Mouse (Mus musculus) CH12.LX (cell line): ENCODE measurements around the gene Fbxl18. TPM values are rescaled to one million over a fixed set of nuclear protein-coding genes. Genes with fewer than 3 reads are reported as not detected.

ENCODE experiments used
- DNase-seq: peaks from one replicate; pipeline ENCODE4 v3.0.0-alpha.2; 2013; ENCODE audit errors: extremely low read depth
- H3K27ac ChIP-seq: 2 replicates; pipeline ENCODE4 v1.5.1; 2012; ENCODE audit warnings: low read depth, mild to moderate bottlenecking, control low read depth, moderate library complexity; ENCODE audit not compliant: insufficient read depth
- H3K27me3 ChIP-seq: replicated peaks from 2 replicates; pipeline ENCODE3; 2012; ENCODE audit warnings: inconsistent platforms
- H3K36me3 ChIP-seq, 2 experiments: replicated peaks in 1 of 2; 2 replicates each; pipeline versions ENCODE3 to v1.6.1; 2012; ENCODE audit warnings: inconsistent platforms in 1 of 2, low read length in 1 of 2, mild to moderate bottlenecking in 1 of 2, mixed read lengths in 1 of 2, moderate library complexity in 1 of 2; ENCODE audit not compliant: control insufficient read depth in 1 of 2, insufficient read depth in 1 of 2
- H3K4me1 ChIP-seq, 2 experiments: 2 replicates each; pipeline ENCODE4 v1.6.1; 2012; ENCODE audit warnings: inconsistent platforms in 1 of 2, moderate library complexity in 1 of 2; ENCODE audit not compliant: insufficient read depth in 2 of 2, control insufficient read depth in 1 of 2
- H3K4me2 ChIP-seq: 2 replicates; pipeline ENCODE4 v1.6.1; 2012; ENCODE audit warnings: low read depth, mild to moderate bottlenecking, control low read depth; ENCODE audit not compliant: poor library complexity, insufficient read depth, severe bottlenecking
- H3K4me3 ChIP-seq, 3 experiments: fragments of 150-350 bp in 1 of 3; sonication (generic) in 1 of 3; replicated peaks in 1 of 3; 2 replicates each; pipeline versions ENCODE3 to v1.5.1; 2011 to 2012; ENCODE audit warnings: low read depth in 2 of 3, low read length in 2 of 3, mild to moderate bottlenecking in 2 of 3, moderate library complexity in 2 of 3, control low read depth in 1 of 3, improper control_type of control experiment in 1 of 3, inconsistent platforms in 1 of 3, mixed read lengths in 1 of 3; ENCODE audit not compliant: poor library complexity in 1 of 3
- H3K79me2 ChIP-seq: replicated peaks from 2 replicates; pipeline ENCODE4 v1.6.1; 2012; ENCODE audit warnings: mild to moderate bottlenecking, moderate library complexity; ENCODE audit not compliant: control insufficient read depth, poor library complexity, insufficient read depth, severe bottlenecking; ENCODE audit errors: extremely low read depth
- H3K9ac ChIP-seq: 2 replicates; pipeline ENCODE4 v1.6.1; 2012; ENCODE audit warnings: low read depth, mild to moderate bottlenecking, control low read depth, moderate library complexity; ENCODE audit not compliant: insufficient read depth
- H3K9me3 ChIP-seq: replicated peaks from 2 replicates; pipeline ENCODE3; 2012; ENCODE audit warnings: low read length, inconsistent platforms, mixed read lengths
- CHD2 ChIP-seq: IDR thresholded peaks from 2 replicates; pipeline ENCODE4 v1.6.1; 2011; ENCODE audit warnings: low read length, improper control_type of control experiment
- CTCF ChIP-seq, 2 experiments: IDR thresholded peaks in 1 of 2; conservative IDR thresholded peaks in 1 of 2; 2 replicates each; pipeline ENCODE4 v1.5.1; 2011 to 2012; ENCODE audit warnings: low read depth in 2 of 2, low read length in 2 of 2, improper control_type of control experiment in 1 of 2, inconsistent platforms in 1 of 2, mild to moderate bottlenecking in 1 of 2, moderate library complexity in 1 of 2
- HCFC1 ChIP-seq: IDR thresholded peaks from 2 replicates; pipeline ENCODE4 v1.6.1; 2012; ENCODE audit warnings: low read depth, mild to moderate bottlenecking, inconsistent platforms, low read length, improper control_type of control experiment
- MAZ ChIP-seq: IDR thresholded peaks from 2 replicates; pipeline ENCODE4 v1.6.1; 2012; ENCODE audit warnings: low read depth, mild to moderate bottlenecking, inconsistent platforms, low read length, improper control_type of control experiment, moderate library complexity
- MYC ChIP-seq: IDR thresholded peaks from 2 replicates; pipeline ENCODE4 v1.6.1; 2011; ENCODE audit warnings: low read depth, mild to moderate bottlenecking, improper control_type of control experiment, low read length
- NRF1 ChIP-seq: IDR thresholded peaks from 2 replicates; pipeline ENCODE4 v1.6.1; 2014; ENCODE audit warnings: low read depth, mild to moderate bottlenecking, inconsistent platforms, low read length, improper control_type of control experiment, moderate library complexity
- SIN3A ChIP-seq: IDR thresholded peaks from 2 replicates; pipeline ENCODE4 v1.6.1; 2012; ENCODE audit warnings: low read length, improper control_type of control experiment, inconsistent platforms
- USF2 ChIP-seq: conservative IDR thresholded peaks from 2 replicates; pipeline ENCODE4 v1.6.1; 2011; ENCODE audit warnings: low read depth, low read length, improper control_type of control experiment
- ZKSCAN1 ChIP-seq: IDR thresholded peaks from 2 replicates; pipeline ENCODE4 v1.6.1; 2012; ENCODE audit warnings: low read depth, inconsistent platforms, low read length, improper control_type of control experiment, borderline replicate concordance
- ZNF384 ChIP-seq: IDR thresholded peaks from 2 replicates; pipeline ENCODE4 v1.6.1; 2012; ENCODE audit warnings: low read depth, low read length, improper control_type of control experiment, inconsistent platforms
- dilution Hi-C: fragments of 300-500 bp; cut with MboI; formaldehyde crosslinking; loops from 2 replicates; pipeline ENCODE4 v1.14.3; 2020; ENCODE audit warnings: low sequenced_read_pairs; ENCODE audit not compliant: extremely low pct_unique_long_range_greater_than_20kb, extremely low pct_ligation_motif_present
- in situ Hi-C: fragments of 300-500 bp; cut with MboI; formaldehyde crosslinking; loops from 3 replicates; pipeline ENCODE4 v1.14.3; 2019; ENCODE audit warnings: low sequenced_read_pairs, low pct_ligation_motif_present, low pct_unique_long_range_greater_than_20kb, mixed read lengths
- polyA plus RNA-seq: library from polyadenylated mRNA; unstranded; fragments of >175 nt; gene quantifications from 2 replicates; pipeline ENCODE4 v1.2.1, GENCODE M21; 2012; ENCODE audit warnings: low read depth; ENCODE audit not compliant: insufficient read length
- total RNA-seq, 2 experiments: library from RNA; depleted of rRNA; stranded (reverse); fragments of 300-350 nt in 1 of 2; fragments of >200 nt in 1 of 2; gene quantifications; 2 replicates each; pipeline ENCODE4 v1.2.3; 2012 to 2014

The Fbxl18 gene
- total and polyA plus RNA-seq, 3 experiments, result 3.7 to 6.4 (median 5.5) TPM

DNA sequence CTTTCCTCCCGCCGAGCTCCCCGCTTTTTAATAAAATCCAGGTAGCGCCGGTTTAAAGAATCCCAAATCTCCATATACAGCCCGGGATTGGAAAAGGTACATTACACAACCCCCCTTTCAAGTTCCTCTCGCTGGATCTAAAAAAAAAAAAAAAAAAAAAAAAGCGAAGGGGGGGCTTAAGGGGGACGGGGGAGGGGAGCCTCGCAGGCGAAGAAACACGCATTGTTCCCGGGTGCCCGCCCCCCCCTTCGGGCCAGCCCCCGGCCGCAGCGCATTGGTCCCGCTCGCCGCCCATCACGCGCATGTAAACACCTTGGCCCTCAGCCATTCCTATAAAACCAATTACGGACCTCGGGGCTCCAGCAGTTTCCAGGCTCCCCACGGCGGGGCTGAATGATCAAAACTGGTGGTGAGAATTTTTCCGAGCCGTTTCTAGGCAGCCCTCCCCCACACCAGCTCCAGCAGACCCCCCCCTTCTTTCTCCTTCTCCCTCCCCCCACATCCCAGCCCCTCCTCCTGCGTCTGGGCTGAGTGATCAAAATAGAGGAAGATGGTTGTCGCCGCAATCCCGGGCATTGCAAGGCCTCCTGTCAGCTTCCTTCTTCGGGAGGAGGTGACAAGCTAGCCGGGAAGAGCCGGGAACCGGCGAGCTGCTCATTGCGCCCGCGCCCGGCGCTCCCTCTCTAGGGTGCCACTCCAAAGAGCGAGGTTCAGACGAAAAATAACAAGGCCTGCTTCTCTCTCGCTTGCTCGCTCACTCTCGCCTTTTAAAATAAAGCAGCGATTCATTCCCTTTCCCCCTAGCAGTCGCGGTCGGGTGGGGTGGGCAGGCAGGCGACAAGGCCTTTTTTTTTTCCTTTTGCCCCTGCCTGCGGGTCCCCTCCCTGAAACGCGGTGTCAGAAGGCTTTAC lies 77.4 kb downstream of the Fbxl18 start, which contains the start of gene Tnrc18:
Gene Tnrc18, minus strand, starts transcription at position 139 of the 911 bp plus-strand sequence.
- dilution Hi-C loops (no loop called here), in situ Hi-C loops (loop anchor here (10.0 kb wide), 1 partner anchor 53 kb away; no protein-coding TSS in a partner anchor)
- H3K4me3 ChIP-seq, result peak within 1 kb of the TSS; percentile 57 to 78 (median 63)

More for the DNA sequence above, 77.4 kb downstream of the Fbxl18 start, which contains the start of gene Tnrc18:
- Histone ChIP-seq H3K27me3 (peaks cover 74% of the 10 kb centered on the region), H3K9ac (peak within 1 kb of the TSS; percentile 54), H3K4me2 (peak within 1 kb of the TSS; percentile 65; the same call in 1 of the 2 replicates), H3K27ac (peak within 1 kb of the TSS; percentile 37; the same call in 1 of the 2 replicates), H3K9me3 (peaks cover 19% of the 10 kb centered on the region), H3K4me1 (no peaks in the 10 kb centered on the region; a peak in 1 of 4 replicates), H3K36me3 (no peaks in the 10 kb centered on the region), H3K79me2 (no peaks in the 10 kb centered on the region)
- DNase-seq, result peak; percentile 82
- TF ChIP-seq MAZ (peak; percentile 69), ZNF384 (peak; percentile 98), USF2 (no peak), HCFC1 (no peak), ZKSCAN1 (no peak), NRF1 (no peak), MYC (no peak), CHD2 (peak; percentile 76; the same call in 1 of the 2 replicates), CTCF (conservative IDR thresholded peaks at IDR 0.05 in 1 of 2, IDR thresholded peaks at IDR 0.05 in 1 of 2; ENCODE audit: low read depth in 2 of 2, low read length in 2 of 2) (no peak), SIN3A (0 out of 2 replicates have a peak, but pooled peaks have one; percentile 0)

Other genes starting within 250 kb of the Fbxl18 start
- gene Slc29a4, start 202.9 kb downstream of the Fbxl18 start, total RNA-seq (2012; rRNA removed), result not detected in 2 replicates
- not detected in 2 replicates for gene Slc29a4, start 202.9 kb downstream of the Fbxl18 start, total RNA-seq (2014; rRNA removed)
- gene Slc29a4, start 202.9 kb downstream of the Fbxl18 start, polyA plus RNA-seq, result not detected in 2 replicates
- 5.2 and 5.4 TPM in 2 replicates for gene Tnrc18, start 77.8 kb downstream of the Fbxl18 start, total RNA-seq (2012; rRNA removed)
- 0.71 and 0.80 TPM in 2 replicates for gene Tnrc18, start 77.8 kb downstream of the Fbxl18 start, total RNA-seq (2014; rRNA removed)
- gene Tnrc18, start 77.8 kb downstream of the Fbxl18 start, polyA plus RNA-seq, result 7.7 and 8.0 TPM in 2 replicates
- gene Actb, start 11.3 kb upstream of the Fbxl18 start, total RNA-seq (2012; rRNA removed), result 4,756 and 5,246 TPM in 2 replicates
- 3,882 and 4,152 TPM in 2 replicates for gene Actb, start 11.3 kb upstream of the Fbxl18 start, total RNA-seq (2014; rRNA removed)
- 3,023 and 5,048 TPM in 2 replicates for gene Actb, start 11.3 kb upstream of the Fbxl18 start, polyA plus RNA-seq
- 51.7 and 65.3 TPM in 2 replicates for gene Fscn1, start 64.9 kb upstream of the Fbxl18 start, total RNA-seq (2012; rRNA removed)
- gene Fscn1, start 64.9 kb upstream of the Fbxl18 start, total RNA-seq (2014; rRNA removed), result 18.2 and 19.7 TPM in 2 replicates
- gene Fscn1, start 64.9 kb upstream of the Fbxl18 start, polyA plus RNA-seq, result 70.4 and 75.7 TPM in 2 replicates
- gene Rnf216, start 217.6 kb upstream of the Fbxl18 start, total RNA-seq (2012; rRNA removed), result 18.2 and 18.3 TPM in 2 replicates
- gene Rnf216, start 217.6 kb upstream of the Fbxl18 start, total RNA-seq (2014; rRNA removed), result 15.5 and 17.6 TPM in 2 replicates
- 30.7 and 33.2 TPM in 2 replicates for gene Rnf216, start 217.6 kb upstream of the Fbxl18 start, polyA plus RNA-seq